Comparison of ENCODE assay signal across 10 mouse cellular contexts in genomic region chr11:60189501-60190040, GRCm38 (mm10). TPM values are rescaled to one million over a fixed set of nuclear protein-coding genes. Genes with fewer than 3 reads are reported as not detected.
DNase-seq lines count a peak whose midpoint lies in the region; ATAC-seq and TF ChIP-seq lines count a peak whose summit lies in the region.
"Had no signal": no experiment of that assay in that cellular context is flagged by ENCODE, and none has a peak within 500 bp of the region (broad histone marks: within the 10 kb centered on the region; RNA-seq: fewer than 3 reads in every experiment).

No protein-coding gene starts in this region.

- 0 out of 2 replicates have a peak overlapping the region, but pooled peaks have one; percentile 9 for H3K9ac ChIP-seq in kidney, embryonic 16.5 days (replicated peaks; ENCODE audit: low read length)
- H3K9ac ChIP-seq: midbrain, embryonic 12.5 days had no signal

- H3K9me3 ChIP-seq in kidney, embryonic 16.5 days (ENCODE audit: low read length): peaks cover 4% of the 10 kb centered on the region

- no peak for DNase-seq in kidney, adult 11 months
- DNase-seq in thymus, postnatal 4 days: peak; percentile 27
- DNase-seq in thymus, adult 2 months: no peak
- DNase-seq in heart, postnatal 10 days: peak; percentile 66 to 76
- DNase-seq in yolk sac, embryonic 10.5 days (ENCODE audit: low spot score): no peak
- no peak for DNase-seq in adrenal gland, adult (ENCODE audit: inconsistent age in 2 of 2, low spot score in 1 of 2)
- DNase-seq: gastrocnemius, postnatal 14 days; spleen, adult 18-20 months had no signal

- no peak for TF ChIP-seq POLR2A in thymus, adult 2 months (IDR thresholded peaks at IDR 0.05; ENCODE audit: control insufficient read depth, extremely low read depth, insufficient read depth, low read length, poor library complexity)

- no peaks in the 10 kb centered on the region for H3K27me3 ChIP-seq in kidney, embryonic 16.5 days (ENCODE audit: insufficient read depth, low read length)
- H3K27me3 ChIP-seq in thymus, adult 2 months (ENCODE audit: control insufficient read depth, insufficient read depth, low read length): no peaks in the 10 kb centered on the region
- H3K27me3 ChIP-seq: midbrain, embryonic 12.5 days had no signal

- no peak for TF ChIP-seq CTCF in thymus, adult 2 months (IDR thresholded peaks at IDR 0.05; ENCODE audit: borderline replicate concordance, control insufficient read depth, extremely low read depth, insufficient read depth, low read length, poor library complexity)

- WGBS in kidney, embryonic 16.5 days: 62% methylated on average over 21 of the region's 21 CpGs
- 92% methylated on average over 21 of the region's 21 CpGs for WGBS in thymus, adult 2 months

- no peak overlapping the region for H3K4me2 ChIP-seq in kidney, embryonic 16.5 days (replicated peaks; ENCODE audit: low read depth, low read length)
- H3K4me2 ChIP-seq: midbrain, embryonic 12.5 days had no signal

- ATAC-seq in kidney, embryonic 16.5 days (ENCODE audit: low FRiP score, low TSS enrichment): peak; percentile 47; the same call in 1 of the 2 replicates

- H3K36me3 ChIP-seq in kidney, embryonic 16.5 days (ENCODE audit: insufficient read depth, low read length): peaks cover 69% of the 10 kb centered on the region
- H3K36me3 ChIP-seq in thymus, adult 2 months (ENCODE audit: control insufficient read depth, insufficient read depth, low read length): peaks cover 37% of the 10 kb centered on the region; the same call in 1 of the 2 replicates

- intact Hi-C loops in heart, postnatal 10 days (cut with DNase I): no loop called here

- H3K4me3 ChIP-seq in kidney, embryonic 16.5 days (ENCODE audit: low read length): no peak overlapping the region
- no peak overlapping the region for H3K4me3 ChIP-seq in thymus, adult 2 months (ENCODE audit: control insufficient read depth, insufficient read depth, low read length)
- H3K4me3 ChIP-seq: midbrain, embryonic 12.5 days had no signal

- H3K4me1 ChIP-seq in kidney, embryonic 16.5 days (ENCODE audit: insufficient read depth, low read length): peaks cover 13% of the 10 kb centered on the region
- H3K4me1 ChIP-seq in thymus, adult 2 months (replicated peaks; ENCODE audit: control insufficient read depth, insufficient read depth, low read length): peaks cover 56% of the 10 kb centered on the region

- peak overlapping the region; percentile 61; the same call in 1 of the 2 replicates for H3K27ac ChIP-seq in kidney, embryonic 16.5 days (ENCODE audit: low read length)
- H3K27ac ChIP-seq in thymus, adult 2 months (ENCODE audit: control insufficient read depth, insufficient read depth, low read length): no peak overlapping the region
- H3K27ac ChIP-seq: midbrain, embryonic 12.5 days had no signal

RNA-seq across cellular contexts. Expression of gene Srebf1, which starts 32.8 kb away (rescaled TPM):
- 51.3 and 62.2 TPM in 2 replicates for polyA plus RNA-seq in kidney, embryonic 16.5 days (2015; fragmentation: Nextera tagmentation; extraction: Ambion mirVana)
- polyA plus RNA-seq in thymus, adult 2 months (2012; rRNA removed): 466 and 519 TPM in 2 replicates
- total RNA-seq in heart, postnatal 10 days (2021): 10 to 100 TPM; 40.2 to 42.6 TPM

Comparison
In these comparisons a context has a peak if more than half of its experiments do, and no peak if none do; other contexts are left out.
1. DNase-seq: peak in thymus, postnatal 4 days (single experiment) and heart, postnatal 10 days (2 of 2); none in kidney, adult 11 months (single experiment), thymus, adult 2 months (single experiment), yolk sac, embryonic 10.5 days (single experiment) and adrenal gland, adult (0 of 2).